Mouse (Mus musculus) A20 (cell line): ENCODE measurements around the gene Mfap3.
"Not testable (repeated sequence)": the region's sequence is repeated elsewhere in the genome, so short reads cannot be mapped to it uniquely, and the experiment has no call there.

Source experiments
- DNase-seq: peaks from one replicate; pipeline ENCODE4 v3.0.0-alpha.2; 2011; ENCODE audit warnings: low read depth, low spot score

Mfap3 gene

GRCm38 (mm10) chr11:57529111-57529510 lies 10.6 kb downstream of the Mfap3 start:
- no peak for DNase-seq

GRCm38 (mm10) chr11:57531300-57531950 lies 13.0 kb downstream of the Mfap3 start:
- DNase-seq, result no peak

DNA sequence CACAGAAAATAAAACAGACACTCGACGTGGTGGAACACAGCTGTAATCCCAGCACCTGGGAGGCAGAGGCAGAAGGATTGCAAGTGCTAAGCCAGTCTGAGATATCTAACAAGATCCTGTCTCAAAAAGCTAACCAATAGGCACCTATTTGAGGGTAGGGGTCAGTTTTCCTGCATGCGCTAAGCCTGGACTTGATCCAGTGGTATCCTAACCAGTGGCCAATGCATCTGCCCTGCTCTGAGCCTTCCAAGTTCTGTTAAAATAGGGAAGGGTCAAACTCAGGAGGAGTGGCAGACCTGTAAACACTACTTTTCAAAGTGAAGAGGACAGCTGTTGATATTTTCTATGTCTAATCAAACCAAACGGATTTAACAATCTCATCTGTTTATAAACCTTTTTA lies 13.8 kb downstream of the Mfap3 start:
- DNase-seq, result no peak

DNA sequence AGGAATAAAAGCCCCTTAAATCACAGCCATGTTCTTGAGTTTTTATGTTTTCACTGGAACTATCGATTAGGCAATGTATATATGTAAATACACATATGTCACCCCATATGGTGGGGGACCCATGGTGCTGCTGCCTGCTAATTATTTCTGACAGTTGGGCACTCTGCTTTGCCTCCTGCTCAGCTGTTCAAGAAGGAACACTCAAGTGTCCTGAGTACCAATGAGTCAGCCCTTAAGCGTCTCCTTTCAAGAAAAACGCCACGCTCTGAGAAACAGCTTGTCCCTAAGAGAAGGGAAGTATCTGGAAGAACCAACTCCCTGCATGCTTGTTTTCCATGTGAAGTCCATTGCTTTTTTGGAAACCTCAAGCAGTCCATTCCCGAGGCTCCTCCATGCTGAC lies 17.4 kb downstream of the Mfap3 start:
- no peak for DNase-seq

GRCm38 (mm10) chr11:57539841-57540418 lies 21.5 kb downstream of the Mfap3 start:
- DNase-seq, result no peak

DNA sequence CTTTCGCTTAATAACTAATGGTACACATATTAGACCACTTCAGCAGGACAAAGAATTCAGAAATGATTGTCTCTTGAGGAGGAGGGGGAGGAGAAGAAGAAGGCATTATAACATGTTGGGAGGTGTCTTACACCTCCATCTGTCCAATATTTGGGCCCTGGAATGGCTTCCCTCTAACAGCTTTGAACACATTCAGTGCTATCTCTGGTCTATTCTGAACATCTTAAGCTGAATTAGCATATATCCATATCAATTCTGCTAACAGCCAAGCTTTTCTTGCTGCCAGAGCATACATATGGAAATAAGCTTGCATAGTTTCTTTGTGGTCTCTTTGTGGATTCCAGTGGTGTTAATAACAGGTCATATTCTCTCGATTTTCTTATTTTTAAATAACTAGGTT lies 22.2 kb downstream of the Mfap3 start:
- DNase-seq, result no peak

DNA sequence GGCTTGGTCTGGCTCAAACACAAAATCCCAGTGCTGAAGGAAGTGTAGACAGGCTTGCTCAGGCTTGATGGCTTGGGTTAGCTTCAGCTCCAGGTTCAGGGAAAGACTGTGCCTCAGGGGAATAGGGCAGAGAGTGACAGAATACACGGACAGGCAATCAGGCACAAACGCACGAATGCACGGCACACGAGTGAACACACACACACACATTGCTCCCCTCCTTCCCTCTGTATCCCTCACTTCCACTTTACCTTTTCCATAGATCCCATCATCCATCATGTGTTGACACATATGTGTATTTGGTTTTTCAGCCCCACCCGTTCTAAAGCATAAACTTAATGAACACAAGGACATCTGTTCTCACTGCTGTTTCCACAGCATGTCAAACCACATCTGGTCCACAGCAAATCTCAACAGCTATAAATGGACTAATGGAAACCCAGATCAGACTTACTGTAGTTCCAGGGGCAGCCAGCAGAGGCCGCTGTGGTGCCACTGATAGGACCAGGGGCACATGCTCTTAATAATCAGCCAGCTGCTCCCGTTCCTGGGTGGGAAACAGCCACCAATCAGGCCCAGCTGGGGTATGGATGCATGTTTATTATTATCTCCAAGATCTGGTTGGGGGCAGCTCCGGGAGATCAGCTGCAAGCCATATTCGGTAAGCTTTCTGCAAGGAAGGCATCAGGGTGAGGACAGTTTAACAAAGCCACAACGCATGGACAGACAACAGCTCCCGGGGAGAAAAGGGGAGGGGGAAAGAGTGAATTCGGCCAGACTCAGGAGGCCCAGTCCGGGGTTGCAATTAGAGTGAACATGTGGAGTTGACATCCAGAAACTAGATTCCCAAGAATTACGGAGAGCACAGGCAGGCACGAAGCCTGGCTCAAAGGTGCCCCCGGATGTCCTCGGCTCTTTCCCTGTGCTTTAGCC lies 30.4 kb downstream of the Mfap3 start:
- peak; percentile 76 for DNase-seq

GRCm38 (mm10) chr11:57550230-57550629 lies 31.8 kb downstream of the Mfap3 start:
- peak; percentile 33 for DNase-seq

DNA sequence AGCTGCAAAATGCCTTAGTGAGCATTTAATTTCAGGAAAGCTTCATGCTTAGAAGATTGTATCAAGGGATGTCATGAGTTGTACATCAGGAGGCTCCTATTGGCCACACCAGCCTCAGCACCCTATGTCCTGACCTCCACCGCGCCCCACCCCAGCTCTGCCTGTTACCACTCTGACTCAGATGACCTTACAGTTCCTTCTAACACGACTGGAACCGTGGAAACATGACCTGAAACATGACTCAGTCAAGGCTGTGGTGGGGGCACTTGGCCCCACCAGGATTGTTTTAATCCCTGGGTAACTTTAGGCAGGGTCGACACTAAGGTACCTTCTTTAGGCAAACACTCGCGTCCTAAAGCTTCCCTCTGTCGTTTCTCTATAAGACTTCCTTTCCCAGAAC lies 32.6 kb downstream of the Mfap3 start:
- no peak for DNase-seq

GRCm38 (mm10) chr11:57553015-57553780 lies 34.7 kb downstream of the Mfap3 start:
- no peak for DNase-seq

DNA sequence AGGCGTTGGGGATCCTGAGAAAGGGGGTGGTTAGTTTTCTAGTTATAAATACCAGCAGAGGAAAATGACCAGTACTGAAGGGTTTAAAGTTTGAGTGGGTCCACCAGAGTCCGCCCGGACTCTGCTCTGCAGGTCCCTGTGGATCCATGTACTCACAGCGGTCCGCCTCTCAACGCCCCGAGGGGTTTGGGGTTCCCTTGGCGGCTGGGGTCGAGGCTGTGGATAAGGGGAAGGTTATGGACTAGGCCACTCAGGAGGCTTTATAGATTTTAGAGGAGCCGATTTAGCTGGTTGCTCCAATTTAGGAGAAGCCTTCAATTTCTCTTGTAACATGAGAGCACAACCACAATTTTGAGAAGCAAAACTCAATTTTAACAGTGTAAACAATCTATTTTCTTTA lies 39.5 kb downstream of the Mfap3 start:
- DNase-seq, result not testable (repeated sequence)

- no peak for DNase-seq
These were observed 46.1 kb downstream of the Mfap3 start for GRCm38 (mm10) chr11:57564564-57564963.

DNA sequence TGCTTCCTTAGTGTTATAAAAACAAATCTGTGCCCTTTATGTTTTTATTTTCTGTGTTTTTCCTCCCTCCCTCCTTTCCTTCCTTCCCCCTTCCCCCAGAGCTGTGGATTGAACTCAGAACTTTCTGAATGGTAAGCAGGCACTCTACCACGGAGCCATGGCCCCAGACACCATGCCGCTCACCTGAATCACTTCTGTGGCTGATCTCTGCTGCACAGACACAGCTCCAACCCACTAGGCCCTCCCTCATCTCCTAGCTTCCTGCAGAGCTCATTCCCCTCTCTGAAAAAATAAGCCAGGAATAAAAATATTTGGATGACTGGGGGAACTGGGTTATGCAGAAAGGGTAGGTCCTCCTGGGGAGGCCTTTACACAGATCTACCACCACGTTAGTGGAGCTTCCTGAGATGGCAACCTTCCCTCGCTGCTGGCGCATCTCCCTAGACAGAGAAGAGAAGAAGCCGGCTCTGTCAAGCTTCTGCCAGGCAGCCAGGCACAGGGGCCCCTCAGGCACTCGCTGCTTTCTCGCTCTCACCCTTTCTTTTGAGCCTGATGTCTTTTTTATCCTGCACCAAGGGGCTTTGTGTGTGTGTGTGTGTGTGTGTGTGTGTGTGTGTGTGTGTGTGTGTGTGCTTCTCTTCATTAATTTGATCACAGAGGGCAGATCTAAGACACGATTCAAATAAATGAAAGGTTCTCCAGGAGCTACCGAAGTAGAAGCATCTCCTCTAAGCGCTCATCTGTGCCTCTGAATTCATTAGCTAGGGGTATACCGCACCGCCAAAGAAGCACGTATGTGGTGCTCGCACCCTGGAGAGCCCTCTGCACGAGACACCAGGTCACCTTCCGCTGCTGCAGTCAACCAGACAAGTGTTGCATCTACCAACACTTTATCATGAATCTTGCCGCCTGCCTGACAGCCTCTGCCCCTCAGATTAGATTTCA lies 47.9 kb downstream of the Mfap3 start:
- no peak for DNase-seq

DNA sequence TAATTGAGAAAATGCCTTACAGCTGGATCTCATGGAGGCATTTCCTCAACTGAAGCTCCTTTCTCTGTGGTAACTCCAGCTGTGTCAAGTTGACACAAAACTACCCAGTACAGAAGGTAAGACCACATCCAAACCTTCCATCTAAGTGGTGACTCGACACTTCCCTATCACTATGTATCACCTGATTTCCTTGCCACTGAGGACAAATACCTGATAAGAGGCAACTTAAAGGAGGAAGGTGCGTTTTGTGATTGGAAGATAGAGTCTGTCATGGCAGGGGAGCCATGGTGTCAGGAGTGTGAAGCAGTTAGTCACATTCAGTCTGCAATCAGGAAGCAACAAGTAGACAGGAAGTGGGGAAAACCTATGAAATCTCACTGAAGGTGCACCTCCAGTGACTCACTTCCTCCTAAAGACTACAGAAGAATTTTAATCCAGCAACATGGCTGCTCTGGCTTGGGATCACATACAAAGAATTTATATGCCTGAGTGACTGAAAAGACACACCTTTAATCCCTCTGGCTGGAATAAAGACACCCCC lies 50.6 kb downstream of the Mfap3 start:
- DNase-seq, result no peak

DNA sequence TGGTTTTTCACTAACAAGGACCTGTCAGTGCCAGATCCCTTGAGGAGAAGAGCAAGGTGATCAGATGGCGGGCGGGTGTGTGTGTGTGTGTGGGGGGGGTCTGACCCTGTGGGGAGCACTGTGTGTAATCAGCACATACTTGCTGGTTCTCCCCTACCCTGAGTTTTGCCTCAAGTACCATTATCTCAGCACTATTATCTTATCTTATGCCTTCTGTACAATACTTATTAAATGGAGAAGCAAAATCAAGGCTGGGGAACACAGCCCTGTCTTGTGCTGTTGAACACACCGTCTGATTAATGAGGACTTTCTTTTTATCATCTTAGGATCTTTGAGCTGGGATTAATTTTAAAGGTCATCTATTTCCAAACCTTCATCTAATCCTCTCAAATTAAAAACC lies 52.6 kb downstream of the Mfap3 start:
- DNase-seq, result no peak

DNA sequence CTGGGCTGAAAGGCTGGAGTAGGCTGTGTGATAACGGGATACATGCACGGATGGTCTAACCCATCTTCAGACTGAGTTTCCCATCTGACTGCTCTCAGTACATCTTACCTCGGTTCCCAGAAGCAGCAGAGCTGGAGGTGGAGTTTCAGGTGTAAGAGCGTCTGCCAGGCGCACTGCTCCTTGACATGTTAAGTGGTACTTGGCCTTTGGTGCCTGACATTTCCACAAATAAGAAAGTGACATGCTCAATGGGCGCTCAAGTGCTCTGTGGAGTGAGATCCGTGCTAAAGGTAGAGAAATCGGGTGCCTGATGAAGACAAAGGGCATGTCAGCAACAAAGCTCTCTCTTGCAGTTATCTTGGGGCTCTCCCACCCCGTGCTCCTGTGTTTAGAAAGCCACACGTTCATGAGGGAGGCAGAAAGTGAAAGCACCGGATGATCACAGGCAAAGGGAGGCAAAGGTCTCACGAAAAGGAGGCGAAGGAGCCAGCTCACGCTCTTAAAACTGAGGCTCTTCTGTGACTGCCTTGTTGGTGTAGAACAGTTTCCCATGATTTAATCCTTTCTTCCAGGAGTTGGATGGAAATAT lies 55.3 kb downstream of the Mfap3 start:
- no peak for DNase-seq

- DNase-seq, result no peak
These were observed 58.5 kb downstream of the Mfap3 start for GRCm38 (mm10) chr11:57576871-57577515.

- DNase-seq, result peak; percentile 12
These were observed 64.6 kb downstream of the Mfap3 start for GRCm38 (mm10) chr11:57582818-57583635.
